Mouse (Mus musculus) testis, adult 2 months (tissue): Measurements from ENCODE around the gene Gm5580. TPM values are rescaled to one million over a fixed set of nuclear protein-coding genes. Genes with fewer than 3 reads are reported as not detected.
A peak's percentile ranks its signal among the peaks of the same experiment; 100 is the strongest.
"Not testable (repeated sequence)": the region's sequence is repeated elsewhere in the genome, so short reads cannot be mapped to it uniquely, and the experiment has no call there.

Source experiments
- H3K27ac ChIP-seq: fragments of 200-500 bp; 2 replicates; pipeline ENCODE4 v1.5.1; 2012; ENCODE audit warnings: low read depth, low read length; ENCODE audit not compliant: control insufficient read depth, insufficient read depth
- H3K27me3 ChIP-seq: fragments of 200-500 bp; 2 replicates; pipeline ENCODE4 v1.6.1; 2012; ENCODE audit warnings: mild to moderate bottlenecking, low read length, moderate library complexity; ENCODE audit not compliant: control insufficient read depth, insufficient read depth
- H3K36me3 ChIP-seq: fragments of 200-500 bp; 2 replicates; pipeline ENCODE4 v1.6.1; 2012; ENCODE audit warnings: mild to moderate bottlenecking, low read length; ENCODE audit not compliant: control insufficient read depth, insufficient read depth
- H3K4me1 ChIP-seq: fragments of 200-500 bp; 2 replicates; pipeline ENCODE4 v1.6.1; 2012; ENCODE audit warnings: low read length; ENCODE audit not compliant: control insufficient read depth, insufficient read depth
- H3K4me3 ChIP-seq: fragments of 200-500 bp; 2 replicates; pipeline ENCODE4 v1.5.1; 2012; ENCODE audit warnings: low read depth, mild to moderate bottlenecking, low read length, moderate library complexity, mixed read lengths; ENCODE audit not compliant: control insufficient read depth
- CTCF ChIP-seq: fragments of 200-500 bp; IDR thresholded peaks from 2 replicates; pipeline ENCODE4 v1.5.1; 2012; ENCODE audit warnings: low read depth, mild to moderate bottlenecking, inconsistent platforms, low read length, moderate library complexity; ENCODE audit not compliant: control insufficient read depth, insufficient read depth, insufficient replicate concordance
- POLR2A ChIP-seq: fragments of 200-500 bp; IDR thresholded peaks from 2 replicates; pipeline ENCODE4 v1.6.1; 2012; ENCODE audit warnings: low read depth, mild to moderate bottlenecking, inconsistent platforms, low read length, moderate library complexity; ENCODE audit not compliant: control insufficient read depth
- polyA plus RNA-seq: library from polyadenylated mRNA; depleted of rRNA; stranded (reverse); fragments of >200 nt; gene quantifications from 2 replicates; pipeline ENCODE4 v1.2.3, GENCODE M21; 2012; rRNA removed

Gm5580 gene
- polyA plus RNA-seq: 0.14 TPM in 1 of 2 replicates, not detected in the other

- not testable (repeated sequence) for H3K36me3 ChIP-seq, H3K4me3 ChIP-seq, H3K27me3 ChIP-seq, H3K4me1 ChIP-seq, H3K27ac ChIP-seq
Observed at GRCm38 (mm10) chr6:116550841-116551240, at the start of gene Gm5580. TSS of gene Gm5580 (plus strand) at chr6:116551141.

- H3K4me3 ChIP-seq: peak within 1 kb of the TSS; percentile 73
- not testable (repeated sequence) for H3K27ac ChIP-seq, H3K36me3 ChIP-seq, H3K27me3 ChIP-seq, H3K4me1 ChIP-seq
Observed at GRCm38 (mm10) chr6:116506302-116507003, 44.5 kb upstream of the Gm5580 start, which contains the start of gene Olfr212. TSS of gene Olfr212 (plus strand) at chr6:116506516.

- H3K4me1 ChIP-seq: no peaks in the 10 kb centered on the region
- H3K4me3 ChIP-seq: no peak overlapping the region
- H3K27ac ChIP-seq: no peak overlapping the region
- TF ChIP-seq CTCF: no peak
- TF ChIP-seq POLR2A: no peak
- no peaks in the 10 kb centered on the region for H3K36me3 ChIP-seq
- no peaks in the 10 kb centered on the region for H3K27me3 ChIP-seq
Observed at GRCm38 (mm10) chr6:116514832-116515231, 36.1 kb upstream of the Gm5580 start.

- no peak within 1 kb of the TSS for H3K27ac ChIP-seq
- TF ChIP-seq POLR2A: no peak
- TF ChIP-seq CTCF: no peak
- no peaks in the 10 kb centered on the region for H3K4me1 ChIP-seq
- H3K36me3 ChIP-seq: no peaks in the 10 kb centered on the region
- no peaks in the 10 kb centered on the region for H3K27me3 ChIP-seq
- H3K4me3 ChIP-seq: no peak within 1 kb of the TSS
Observed at GRCm38 (mm10) chr6:116538156-116538555, 12.8 kb upstream of the Gm5580 start, which contains the start of gene Olfr213. TSS of gene Olfr213 (plus strand) at chr6:116538456.

GRCm38 (mm10) chr6:116542500-116542899 lies 8.4 kb upstream of the Gm5580 start:
- H3K4me3 ChIP-seq: no peak overlapping the region
- H3K36me3 ChIP-seq: no peaks in the 10 kb centered on the region
- H3K27ac ChIP-seq: no peak overlapping the region
- no peaks in the 10 kb centered on the region for H3K4me1 ChIP-seq
- TF ChIP-seq CTCF (no peak), POLR2A (no peak)
- H3K27me3 ChIP-seq: no peaks in the 10 kb centered on the region

GRCm38 (mm10) chr6:116553935-116554334 lies 3.0 kb downstream of the Gm5580 start, which contains the start of gene Olfr214:
TSS of gene Olfr214 (plus strand) at chr6:116554235.
- Histone ChIP-seq H3K4me3 (no peak within 1 kb of the TSS), H3K27me3 (no peaks in the 10 kb centered on the region)
- no peak for TF ChIP-seq CTCF
- no peak for TF ChIP-seq POLR2A

GRCm38 (mm10) chr6:116554952-116555351 lies 4.0 kb downstream of the Gm5580 start:
- Histone ChIP-seq H3K27ac (no peak overlapping the region), H3K36me3 (no peaks in the 10 kb centered on the region), H3K4me3 (no peak overlapping the region), H3K4me1 (no peaks in the 10 kb centered on the region), H3K27me3 (no peaks in the 10 kb centered on the region)
- TF ChIP-seq POLR2A: no peak
- TF ChIP-seq CTCF: no peak

More at GRCm38 (mm10) chr6:116553935-116554334, 3.0 kb downstream of the Gm5580 start, which contains the start of gene Olfr214:
- Histone ChIP-seq H3K4me1 (no peaks in the 10 kb centered on the region), H3K36me3 (no peaks in the 10 kb centered on the region), H3K27ac (no peak within 1 kb of the TSS)

GRCm38 (mm10) chr6:116569834-116570233 lies 18.9 kb downstream of the Gm5580 start:
- H3K36me3 ChIP-seq: no peaks in the 10 kb centered on the region
- TF ChIP-seq CTCF (no peak), POLR2A (no peak)
- H3K27me3 ChIP-seq: no peaks in the 10 kb centered on the region
- H3K4me1 ChIP-seq: no peaks in the 10 kb centered on the region
- no peak overlapping the region for H3K27ac ChIP-seq
- H3K4me3 ChIP-seq: no peak overlapping the region
